Mouse (Mus musculus): ENCODE data around the gene Pmpca.

DNA sequence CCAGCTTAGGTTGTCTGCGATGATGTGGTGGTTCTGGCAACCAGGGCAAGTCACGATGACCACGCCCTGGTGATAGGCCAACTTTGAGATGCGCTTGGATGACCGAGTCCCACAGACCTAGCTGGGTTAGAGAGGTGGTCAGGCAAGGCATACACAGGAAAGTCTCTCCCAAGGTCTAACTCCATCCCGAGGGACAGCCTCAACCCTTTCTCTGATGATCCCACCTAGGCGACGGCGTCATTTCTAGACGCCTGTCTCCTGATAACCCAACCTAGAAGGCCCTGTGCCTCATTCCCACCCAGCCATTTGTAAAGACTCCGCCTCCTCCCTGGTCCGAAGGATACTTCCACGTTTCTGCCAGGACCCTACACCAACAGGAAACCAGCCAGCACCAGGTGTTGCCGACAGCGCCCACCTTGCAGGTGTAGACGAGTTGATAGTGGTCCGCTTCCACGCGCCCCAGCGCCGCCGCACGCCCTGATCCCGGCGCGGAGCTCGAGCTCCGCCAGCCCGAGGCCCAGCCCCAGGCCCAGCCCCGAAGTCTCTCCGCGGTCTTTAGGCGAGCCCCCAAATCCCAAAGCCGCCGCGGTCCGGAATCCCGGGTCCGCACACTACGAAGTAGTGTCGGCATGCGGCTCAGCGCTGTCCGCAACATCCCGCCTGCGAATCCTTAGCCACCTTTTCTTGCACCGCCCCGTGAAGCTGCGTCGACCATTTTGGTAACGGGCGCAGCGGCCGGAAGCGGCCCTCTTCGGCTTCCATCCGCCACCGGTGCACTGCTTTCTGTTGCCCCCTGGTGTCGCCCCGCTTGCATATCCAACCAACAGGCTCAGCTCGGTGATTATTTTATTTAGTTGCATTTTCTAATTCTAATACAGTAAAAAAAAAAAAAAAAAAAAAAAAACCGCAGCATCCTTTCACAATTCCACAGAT lies 37.5 kb upstream of the Pmpca start, which contains the start of gene Dnlz:
- TF ChIP-seq CTCF (IDR thresholded peaks at IDR 0.05; ENCODE audit: extremely low read depth, insufficient read depth, low read length) (peak; percentile 60), POLR2A (IDR thresholded peaks at IDR 0.05; ENCODE audit: extremely low read depth, insufficient read depth, low read length) (peak; percentile 52)
